Mouse (Mus musculus) lung, postnatal 0 days (tissue): ENCODE data around the gene Gm10134. TPM values are rescaled to one million over a fixed set of nuclear protein-coding genes. Genes with fewer than 3 reads are reported as not detected.

Experiments
- ATAC-seq: fragments of 200-750 bp; cut with Nextera tagmentation; 2 replicates; pipeline ENCODE4 v1.8.0; 2017; ENCODE audit warnings: moderate library complexity
- DNase-seq: peaks from one replicate; pipeline ENCODE4 v3.0.0-alpha.2; 2016; ENCODE audit warnings: low spot score
- H3K27ac ChIP-seq: fragments of 300-500 bp; sonication (generic); 2 replicates; pipeline ENCODE4 v1.5.1; 2014; ENCODE audit warnings: antibody characterized with exemption, mild to moderate bottlenecking, low read length, mixed read lengths
- H3K27me3 ChIP-seq: fragments of 300-500 bp; sonication (generic); replicated peaks from 2 replicates; pipeline ENCODE4 v1.6.1; 2014; ENCODE audit warnings: low read length, mixed read lengths; ENCODE audit not compliant: insufficient read depth
- H3K36me3 ChIP-seq: fragments of 300-500 bp; sonication (generic); 2 replicates; pipeline ENCODE4 v1.6.1; 2014; ENCODE audit warnings: low read length, mixed read lengths; ENCODE audit not compliant: insufficient read depth
- H3K4me1 ChIP-seq: fragments of 300-500 bp; sonication (generic); 2 replicates; pipeline ENCODE4 v1.6.1; 2014; ENCODE audit warnings: antibody characterized with exemption, low read depth, low read length, mixed read lengths; ENCODE audit not compliant: insufficient read depth
- H3K4me2 ChIP-seq: fragments of 300-500 bp; sonication (generic); replicated peaks from 2 replicates; pipeline ENCODE4 v1.6.1; 2014; ENCODE audit warnings: low read depth, mild to moderate bottlenecking, low read length, moderate library complexity, mixed read lengths
- H3K4me3 ChIP-seq: fragments of 300-500 bp; sonication (generic); 2 replicates; pipeline ENCODE4 v1.5.1; 2014; ENCODE audit warnings: low read depth, low read length
- H3K9ac ChIP-seq: fragments of 300-500 bp; sonication (generic); replicated peaks from 2 replicates; pipeline ENCODE4 v1.6.1; 2014; ENCODE audit warnings: low read depth, mild to moderate bottlenecking
- H3K9me3 ChIP-seq: fragments of 300-500 bp; sonication (generic); 2 replicates; pipeline ENCODE4 v1.6.1; 2016; ENCODE audit warnings: low read length, mixed read lengths
- CTCF ChIP-seq: IDR thresholded peaks from 2 replicates; pipeline ENCODE4 v1.5.1; 2016; ENCODE audit warnings: antibody characterized with exemption, mild to moderate bottlenecking
- EP300 ChIP-seq: IDR thresholded peaks from 2 replicates; pipeline ENCODE4 v1.6.1; 2016; ENCODE audit warnings: antibody characterized with exemption, mild to moderate bottlenecking, control low read depth
- WGBS: fragments of 180-500 bp; shearing (Covaris S2); extraction: QIAGEN DNeasy Blood & Tissue Kit; methylation state at CpG from one replicate; pipeline ENCODE4 v1.1.7; 2014; 5-methylcytosine and 5-hydroxymethylcytosine counted together
- polyA plus RNA-seq: library from polyadenylated mRNA; unstranded; fragments of >200 nt; fragmentation: Nextera tagmentation; extraction: Ambion mirVana; gene quantifications from 2 replicates; pipeline ENCODE4 v1.2.1, GENCODE M21; 2015

Gene Gm10134
- polyA plus RNA-seq, 1 experiment from 2014 or later = 6.1 TPM

DNA sequence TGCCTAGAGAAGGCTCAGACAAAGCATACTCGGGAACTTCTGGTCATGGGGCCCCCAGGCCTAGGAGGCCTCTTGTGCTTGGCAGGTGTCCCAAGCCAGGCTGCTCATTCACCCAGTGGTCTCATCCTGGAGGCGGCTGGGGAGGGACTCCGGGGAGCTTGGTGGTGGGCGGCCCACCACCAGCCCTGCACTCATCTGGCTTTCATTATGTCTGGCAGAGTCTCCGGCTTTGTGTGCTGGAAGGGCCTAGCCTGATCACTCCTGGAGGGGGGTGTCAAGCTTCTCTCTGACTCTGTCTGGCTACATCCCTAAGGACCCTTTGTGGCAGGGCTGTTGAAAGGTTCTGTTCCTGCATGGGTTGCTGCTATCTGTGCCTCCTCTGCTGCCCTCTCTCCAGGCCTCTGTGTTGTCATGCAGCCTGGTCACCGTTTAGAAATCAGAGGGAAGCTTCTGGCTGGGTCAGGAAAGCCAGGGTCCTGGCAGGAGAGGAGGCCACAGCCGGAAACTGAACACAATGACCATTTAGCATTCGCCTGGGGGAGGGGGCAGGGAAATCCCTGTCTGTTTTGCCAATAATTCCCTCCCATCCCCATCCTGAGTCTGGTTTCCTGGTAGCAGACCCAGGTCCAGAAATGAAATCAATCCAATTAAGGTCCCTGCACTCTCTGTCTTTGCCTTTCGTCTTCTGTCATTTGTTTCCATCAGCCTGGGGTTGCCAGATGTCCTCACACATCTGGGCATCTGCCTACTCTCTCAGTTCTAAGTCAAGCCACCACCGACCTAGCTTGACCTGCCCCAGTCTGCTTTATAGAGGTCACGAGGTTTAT, 28.8 kb downstream of the Gm10134 start:
- Histone ChIP-seq H3K4me1 (peaks cover 13% of the 10 kb centered on the region; the same call in 1 of the 2 replicates), H3K9ac (no peak overlapping the region), H3K4me3 (peak overlapping the region; percentile 47; the same call in 1 of the 2 replicates), H3K9me3 (no peaks in the 10 kb centered on the region), H3K4me2 (peak overlapping the region; percentile 80), H3K36me3 (no peaks in the 10 kb centered on the region), H3K27me3 (no peaks in the 10 kb centered on the region), H3K27ac (peak overlapping the region; percentile 69)
- TF ChIP-seq CTCF (no peak), EP300 (no peak)
- peak; percentile 63 for DNase-seq
- ATAC-seq = peak; percentile 6; the same call in 1 of the 2 replicates
- 37% methylated on average over 11 of the region's 11 CpGs for WGBS

GRCm38 (mm10) chr2:28535263-28535540, 29.3 kb downstream of the Gm10134 start:
- no peaks in the 10 kb centered on the region for H3K27me3 ChIP-seq
- WGBS = 49% methylated on average over 4 of the region's 4 CpGs
- ATAC-seq (no peak), DNase-seq (no peak)
- 0 out of 2 replicates have a peak overlapping the region, but pooled peaks have one; percentile 4 for H3K27ac ChIP-seq
- H3K4me2 ChIP-seq = peak overlapping the region; percentile 80
- H3K36me3 ChIP-seq = no peaks in the 10 kb centered on the region
- H3K9me3 ChIP-seq = no peaks in the 10 kb centered on the region
- peaks cover 13% of the 10 kb centered on the region; the same call in 1 of the 2 replicates for H3K4me1 ChIP-seq
- TF ChIP-seq EP300 (no peak), CTCF (no peak)
- no peak overlapping the region for H3K9ac ChIP-seq
- H3K4me3 ChIP-seq = no peak overlapping the region

DNA sequence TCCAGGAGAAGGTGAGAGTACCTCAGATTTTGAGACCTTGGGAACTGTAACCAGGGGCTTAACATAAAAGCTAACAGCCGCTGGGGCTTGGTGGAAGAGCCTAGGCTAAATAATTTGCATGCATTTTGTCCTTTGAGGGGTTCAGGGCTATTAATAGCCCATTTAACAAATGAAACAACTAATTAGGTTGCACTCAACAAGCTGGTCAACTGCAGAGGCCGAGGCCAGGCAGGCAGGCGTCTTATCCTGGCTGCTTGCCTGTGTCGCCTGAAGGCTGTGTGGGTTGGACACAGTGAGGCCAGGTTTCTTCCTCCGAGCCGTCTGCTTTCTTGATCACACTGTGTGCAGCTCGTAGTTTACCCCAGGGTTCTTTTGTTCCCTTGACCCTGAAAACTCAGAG, 29.8 kb downstream of the Gm10134 start:
- Histone ChIP-seq H3K27me3 (no peaks in the 10 kb centered on the region), H3K36me3 (no peaks in the 10 kb centered on the region), H3K4me1 (peaks cover 13% of the 10 kb centered on the region; the same call in 1 of the 2 replicates), H3K9me3 (no peaks in the 10 kb centered on the region), H3K4me2 (peak overlapping the region; percentile 80), H3K9ac (no peak overlapping the region), H3K27ac (0 out of 2 replicates have a peak overlapping the region, but pooled peaks have one; percentile 4), H3K4me3 (no peak overlapping the region)
- ATAC-seq (no peak), DNase-seq (no peak)
- WGBS = 32% methylated on average over 7 of the region's 7 CpGs
- no peak for TF ChIP-seq EP300
- TF ChIP-seq CTCF = no peak

- WGBS = 33% methylated on average over 4 of the region's 4 CpGs
- Histone ChIP-seq H3K4me3 (no peak overlapping the region), H3K4me1 (peaks cover 13% of the 10 kb centered on the region; the same call in 1 of the 2 replicates), H3K9me3 (no peaks in the 10 kb centered on the region), H3K27ac (0 out of 2 replicates have a peak overlapping the region, but pooled peaks have one; percentile 4), H3K36me3 (no peaks in the 10 kb centered on the region), H3K4me2 (no peak overlapping the region), H3K27me3 (no peaks in the 10 kb centered on the region), H3K9ac (no peak overlapping the region)
- TF ChIP-seq CTCF = no peak
- TF ChIP-seq EP300 = no peak
- DNase-seq (peak; percentile 64), ATAC-seq (no peak)
These were observed 30.3 kb downstream of the Gm10134 start for GRCm38 (mm10) chr2:28536166-28536565.

- Histone ChIP-seq H3K9me3 (no peaks in the 10 kb centered on the region), H3K27ac (no peak overlapping the region), H3K9ac (no peak overlapping the region), H3K27me3 (no peaks in the 10 kb centered on the region), H3K36me3 (no peaks in the 10 kb centered on the region), H3K4me1 (peaks cover 13% of the 10 kb centered on the region; the same call in 1 of the 2 replicates), H3K4me3 (no peak overlapping the region), H3K4me2 (no peak overlapping the region)
- no peak for DNase-seq
- TF ChIP-seq CTCF (no peak), EP300 (no peak)
- 72% methylated on average over 11 of the region's 11 CpGs for WGBS
- ATAC-seq = no peak
These were observed 31.1 kb downstream of the Gm10134 start for GRCm38 (mm10) chr2:28536766-28537633.

DNA sequence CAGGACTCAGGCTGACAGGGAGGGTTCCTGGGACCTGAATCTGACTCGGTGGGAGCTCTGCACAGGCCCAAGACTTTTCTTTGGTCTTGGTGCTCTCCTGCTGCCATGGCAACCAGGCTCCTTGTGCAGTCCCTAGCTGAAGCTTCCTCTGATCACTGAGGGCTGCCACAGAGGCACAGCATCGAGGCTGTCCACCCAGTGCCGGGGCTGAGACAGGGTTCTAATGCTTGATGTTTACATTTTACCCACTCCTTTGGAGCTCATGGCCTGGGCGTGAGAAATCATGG, 31.7 kb downstream of the Gm10134 start:
- Histone ChIP-seq H3K27me3 (no peaks in the 10 kb centered on the region), H3K4me1 (peaks cover 13% of the 10 kb centered on the region; the same call in 1 of the 2 replicates)
- no peak for TF ChIP-seq CTCF
- no peak for TF ChIP-seq EP300

More for the DNA sequence above, 31.7 kb downstream of the Gm10134 start:
- 36% methylated on average over 4 of the region's 4 CpGs for WGBS
- DNase-seq (no peak), ATAC-seq (no peak)
- H3K4me2 ChIP-seq = no peak overlapping the region
- no peak overlapping the region for H3K9ac ChIP-seq
- no peaks in the 10 kb centered on the region for H3K36me3 ChIP-seq
- no peaks in the 10 kb centered on the region for H3K9me3 ChIP-seq
- H3K4me3 ChIP-seq = no peak overlapping the region
- H3K27ac ChIP-seq = no peak overlapping the region
